Mouse (Mus musculus) neural tube, embryonic 11.5 days (tissue): ENCODE results near the gene Il17rc. TPM values are rescaled to one million over a fixed set of nuclear protein-coding genes. Genes with fewer than 3 reads are reported as not detected.

Experiments
- ATAC-seq: fragments of 200-750 bp; cut with Nextera tagmentation; 2 replicates; pipeline ENCODE4 v1.8.0; 2017; ENCODE audit warnings: moderate number of reproducible peaks, mild to moderate bottlenecking, moderate TSS enrichment, moderate library complexity; ENCODE audit not compliant: insufficient read depth, low FRiP score, low TSS enrichment
- DNase-seq: peaks from one replicate; pipeline ENCODE4 v3.0.0-alpha.2; 2015; ENCODE audit warnings: low spot score
- H3K27ac ChIP-seq: fragments of 300-500 bp; sonication (generic); 2 replicates; pipeline ENCODE4 v1.5.1; 2014; ENCODE audit warnings: low read depth, mild to moderate bottlenecking, low read length
- H3K27me3 ChIP-seq: fragments of 300-500 bp; sonication (generic); 2 replicates; pipeline ENCODE4 v1.6.1; 2014; ENCODE audit warnings: mild to moderate bottlenecking, low read length, mixed read lengths; ENCODE audit not compliant: control insufficient read depth, insufficient read depth
- H3K36me3 ChIP-seq: fragments of 300-500 bp; sonication (generic); 2 replicates; pipeline ENCODE4 v1.6.1; 2014; ENCODE audit warnings: mild to moderate bottlenecking, low read length, moderate library complexity, mixed read lengths; ENCODE audit not compliant: control insufficient read depth, insufficient read depth
- H3K4me1 ChIP-seq: fragments of 300-500 bp; sonication (generic); 2 replicates; pipeline ENCODE4 v1.6.1; 2014; ENCODE audit warnings: low read length, mixed read lengths; ENCODE audit not compliant: control insufficient read depth, insufficient read depth
- H3K4me2 ChIP-seq: fragments of 300-500 bp; sonication (generic); 2 replicates; pipeline ENCODE4 v1.6.1; 2014; ENCODE audit warnings: low read depth, mild to moderate bottlenecking, moderate library complexity
- H3K4me3 ChIP-seq: fragments of 300-500 bp; sonication (generic); 2 replicates; pipeline ENCODE4 v1.5.1; 2014; ENCODE audit warnings: low read depth, low read length
- H3K9ac ChIP-seq: fragments of 300-500 bp; sonication (generic); 2 replicates; pipeline ENCODE4 v1.6.1; 2014; ENCODE audit warnings: mild to moderate bottlenecking, low read length
- H3K9me3 ChIP-seq: fragments of 300-500 bp; sonication (generic); 2 replicates; pipeline ENCODE4 v1.6.1; 2016; ENCODE audit warnings: low read length; ENCODE audit not compliant: control insufficient read depth
- WGBS: fragments of 180-500 bp; shearing (Covaris S2); extraction: QIAGEN DNeasy Blood & Tissue Kit; methylation state at CpG from one replicate; pipeline ENCODE4 v1.1.7; 2014; 5-methylcytosine and 5-hydroxymethylcytosine counted together
- polyA plus RNA-seq: library from polyadenylated mRNA; unstranded; fragments of >200 nt; fragmentation: Nextera tagmentation; extraction: Ambion mirVana; gene quantifications from 2 replicates; pipeline ENCODE4 v1.2.1, GENCODE M21; 2014

The Il17rc gene
- polyA plus RNA-seq, 1 experiment from 2014 or later: 3.4 TPM

DNA sequence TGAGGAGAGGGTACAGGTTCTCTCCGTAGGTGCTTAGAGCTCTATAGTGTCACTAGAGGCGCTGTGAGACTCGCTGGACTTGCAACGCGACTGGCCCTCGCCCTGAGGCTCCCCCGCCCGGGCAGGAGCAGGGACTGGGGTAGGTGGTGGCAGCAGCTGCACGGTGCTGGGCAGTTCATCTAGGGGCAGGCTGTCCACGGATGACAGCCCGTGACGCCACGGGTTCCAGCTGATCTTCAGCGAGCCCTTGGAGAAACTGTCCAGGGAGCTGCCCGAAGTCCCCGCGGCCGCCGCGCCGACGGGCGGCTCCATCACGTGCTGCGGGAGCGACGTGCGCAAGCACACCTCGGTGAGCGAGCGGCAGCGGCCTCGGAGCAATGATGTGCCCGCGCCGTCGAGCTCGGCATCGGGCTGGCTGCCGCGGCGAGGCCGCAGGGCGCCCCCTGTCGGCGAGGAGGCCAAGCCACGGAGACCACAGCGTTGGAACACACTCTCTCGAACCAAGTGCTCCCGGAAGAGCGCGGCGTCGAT is 23.1 kb downstream of the Il17rc start:
- Histone ChIP-seq H3K27ac (no peak overlapping the region), H3K4me3 (peak overlapping the region; percentile 29), H3K9ac (peak overlapping the region; percentile 50), H3K4me1 (peaks cover 7% of the 10 kb centered on the region; the same call in 1 of the 2 replicates), H3K9me3 (no peaks in the 10 kb centered on the region), H3K4me2 (peak overlapping the region; percentile 56), H3K36me3 (peaks cover 4% of the 10 kb centered on the region; the same call in 1 of the 2 replicates), H3K27me3 (peaks cover 7% of the 10 kb centered on the region)
- ATAC-seq: peak; percentile 77
- 2% methylated on average over 46 of the region's 54 CpGs for WGBS
- peak; percentile 84 for DNase-seq

DNA sequence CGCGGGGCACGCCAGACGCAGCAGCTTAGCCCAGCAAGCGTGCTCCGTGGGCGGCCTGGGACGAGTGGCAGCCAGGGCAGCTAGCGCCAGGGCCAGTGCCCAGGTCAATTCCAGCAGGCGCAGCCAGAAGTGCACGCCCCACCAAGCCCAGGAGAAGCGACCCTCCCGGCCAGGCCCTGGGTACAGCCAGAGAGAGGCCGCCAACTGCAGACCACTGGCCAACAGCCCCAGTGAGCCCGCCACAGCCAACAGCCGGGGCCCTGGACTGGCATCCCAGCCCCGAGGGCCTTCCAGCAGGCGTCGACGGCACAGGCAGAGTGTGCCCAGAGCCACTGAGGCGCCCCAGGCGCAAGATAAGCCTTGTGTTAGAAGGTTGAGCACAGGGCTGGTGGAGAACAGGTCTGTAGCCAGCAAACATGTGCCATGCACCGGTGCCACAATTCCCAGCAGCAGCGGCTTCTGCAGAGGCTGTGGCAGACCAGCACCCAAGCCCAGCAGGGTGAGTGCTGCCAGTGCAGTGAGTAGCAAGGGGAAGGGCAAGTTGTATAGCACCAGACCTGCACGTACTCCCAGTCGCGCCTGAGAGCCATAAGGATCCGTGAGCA is 23.9 kb downstream of the Il17rc start:
- H3K4me3 ChIP-seq: peak overlapping the region; percentile 29; the same call in 1 of the 2 replicates
- H3K9ac ChIP-seq: peak overlapping the region; percentile 50
- H3K4me1 ChIP-seq: peaks cover 7% of the 10 kb centered on the region; the same call in 1 of the 2 replicates
- ATAC-seq (no peak), DNase-seq (no peak)
- 51% methylated on average over 28 of the region's 28 CpGs for WGBS
- H3K9me3 ChIP-seq: no peaks in the 10 kb centered on the region
- no peak overlapping the region for H3K27ac ChIP-seq
- peaks cover 7% of the 10 kb centered on the region for H3K27me3 ChIP-seq
- peak overlapping the region; percentile 56 for H3K4me2 ChIP-seq
- peaks cover under 1% of the 10 kb centered on the region; the same call in 1 of the 2 replicates for H3K36me3 ChIP-seq

- H3K4me3 ChIP-seq: no peak overlapping the region
- no peak overlapping the region for H3K9ac ChIP-seq
- H3K27ac ChIP-seq: no peak overlapping the region
- DNase-seq (no peak), ATAC-seq (no peak)
- 82% methylated on average over 6 of the region's 6 CpGs for WGBS
- peaks cover 7% of the 10 kb centered on the region; the same call in 1 of the 2 replicates for H3K4me1 ChIP-seq
- no peaks in the 10 kb centered on the region for H3K36me3 ChIP-seq
- peaks cover 16% of the 10 kb centered on the region for H3K27me3 ChIP-seq
- no peaks in the 10 kb centered on the region for H3K9me3 ChIP-seq
- H3K4me2 ChIP-seq: no peak overlapping the region
Observed at GRCm38 (mm10) chr6:113499346-113499745, 28.1 kb downstream of the Il17rc start.

- peak within 1 kb of the TSS; percentile 40 for H3K4me3 ChIP-seq
- peak within 1 kb of the TSS; percentile 60 for H3K4me2 ChIP-seq
- no peak within 1 kb of the TSS for H3K27ac ChIP-seq
- H3K9ac ChIP-seq: peak within 1 kb of the TSS; percentile 54
- peak; percentile 63 for ATAC-seq
- peak; percentile 61 for DNase-seq
- WGBS: 4% methylated on average over 32 of the region's 32 CpGs
- H3K27me3 ChIP-seq: peaks cover 10% of the 10 kb centered on the region
- H3K9me3 ChIP-seq: no peaks in the 10 kb centered on the region
- no peaks in the 10 kb centered on the region for H3K4me1 ChIP-seq
- no peaks in the 10 kb centered on the region for H3K36me3 ChIP-seq
Observed at GRCm38 (mm10) chr6:113501388-113502084, 30.3 kb downstream of the Il17rc start, which contains the start of gene Prrt3. TSS of gene Prrt3 (minus strand) at chr6:113501931.

- DNase-seq (no peak), ATAC-seq (no peak)
- H3K4me1 ChIP-seq: no peaks in the 10 kb centered on the region
- H3K27me3 ChIP-seq: peaks cover 10% of the 10 kb centered on the region
- H3K9me3 ChIP-seq: no peaks in the 10 kb centered on the region
- whole genome bisulfite sequencing: 69% methylated on average over 2 of the region's 2 CpGs
- no peak overlapping the region for H3K9ac ChIP-seq
- no peak overlapping the region for H3K4me3 ChIP-seq
- no peak overlapping the region for H3K4me2 ChIP-seq
- H3K36me3 ChIP-seq: no peaks in the 10 kb centered on the region
- no peak overlapping the region for H3K27ac ChIP-seq
Observed at GRCm38 (mm10) chr6:113502801-113503200, 31.6 kb downstream of the Il17rc start.

DNA sequence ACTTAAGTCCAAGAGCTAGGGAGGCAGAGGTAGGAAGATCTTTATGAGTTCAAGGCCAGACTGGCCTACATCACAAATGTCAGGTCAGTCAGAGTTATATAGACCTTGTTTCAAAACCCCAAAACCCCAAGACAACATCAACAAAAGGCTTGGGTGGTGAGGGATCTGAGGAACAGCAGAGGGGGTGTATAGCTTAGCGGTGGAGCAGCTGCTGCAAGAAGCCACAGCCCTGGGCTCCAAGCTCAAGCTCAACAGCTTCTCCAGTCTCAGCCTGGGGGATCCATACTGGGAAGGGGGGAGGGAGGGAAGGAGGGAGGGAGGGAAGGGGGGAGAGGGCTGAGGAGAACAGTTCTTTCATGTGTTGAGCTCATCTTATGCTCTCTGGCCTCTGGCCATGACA is 34.5 kb downstream of the Il17rc start:
- no peak overlapping the region for H3K4me3 ChIP-seq
- no peak for DNase-seq
- no peak for ATAC-seq
- H3K4me1 ChIP-seq: no peaks in the 10 kb centered on the region
- H3K36me3 ChIP-seq: no peaks in the 10 kb centered on the region
- H3K27ac ChIP-seq: no peak overlapping the region
- H3K9me3 ChIP-seq: no peaks in the 10 kb centered on the region
- WGBS: 95% methylated on average over 1 of the region's 1 CpGs
- H3K4me2 ChIP-seq: no peak overlapping the region
- peaks cover 9% of the 10 kb centered on the region for H3K27me3 ChIP-seq
- H3K9ac ChIP-seq: no peak overlapping the region

DNA sequence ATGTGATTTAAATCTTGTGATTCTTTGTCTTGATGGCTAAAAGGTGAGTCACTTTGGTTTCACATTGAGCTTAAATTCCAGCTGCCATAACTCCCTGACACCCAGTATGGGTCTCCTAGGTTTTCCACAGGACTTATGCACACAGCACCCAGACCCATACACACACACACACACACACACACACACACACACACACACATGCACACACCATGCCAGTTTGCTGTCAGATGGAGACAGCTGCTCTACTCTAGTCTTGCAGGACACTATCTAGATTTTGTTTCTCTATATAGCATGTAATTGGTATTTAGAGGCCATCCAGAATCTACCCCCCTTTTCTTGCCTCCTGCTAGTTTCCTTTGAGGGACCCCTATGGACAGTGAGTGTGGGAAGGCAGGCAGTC is 35.9 kb downstream of the Il17rc start:
- no peak for DNase-seq
- Histone ChIP-seq H3K9me3 (no peaks in the 10 kb centered on the region), H3K4me2 (no peak overlapping the region), H3K27me3 (no peaks in the 10 kb centered on the region), H3K4me1 (no peaks in the 10 kb centered on the region), H3K27ac (no peak overlapping the region), H3K9ac (no peak overlapping the region), H3K4me3 (no peak overlapping the region), H3K36me3 (no peaks in the 10 kb centered on the region)
- ATAC-seq: no peak

GRCm38 (mm10) chr6:113508272-113508946 is 37.2 kb downstream of the Il17rc start:
- Histone ChIP-seq H3K36me3 (no peaks in the 10 kb centered on the region), H3K27ac (no peak overlapping the region), H3K4me1 (no peaks in the 10 kb centered on the region), H3K4me2 (no peak overlapping the region), H3K4me3 (no peak overlapping the region), H3K9me3 (no peaks in the 10 kb centered on the region), H3K27me3 (no peaks in the 10 kb centered on the region), H3K9ac (no peak overlapping the region)
- WGBS: 69% methylated on average over 7 of the region's 7 CpGs
- DNase-seq (no peak), ATAC-seq (no peak)
